Mouse (Mus musculus) bone marrow, adult 2 months (tissue): Measurements from ENCODE around the gene Crxos. TPM values are rescaled to one million over a fixed set of nuclear protein-coding genes. Genes with fewer than 3 reads are reported as not detected.

ENCODE experiments used
- H3K27ac ChIP-seq: fragments of 200-500 bp; 2 replicates; pipeline ENCODE4 v1.5.1; 2012; ENCODE audit warnings: low read depth, mild to moderate bottlenecking, control low read depth, inconsistent platforms, low read length; ENCODE audit not compliant: control insufficient read depth, poor library complexity, insufficient read depth
- H3K4me1 ChIP-seq: fragments of 200-500 bp; 2 replicates; pipeline ENCODE4 v1.6.1; 2011; ENCODE audit warnings: low read length; ENCODE audit not compliant: control insufficient read depth, insufficient read depth
- H3K4me3 ChIP-seq: fragments of 200-500 bp; replicated peaks from 2 replicates; pipeline ENCODE3; 2011; ENCODE audit warnings: mild to moderate bottlenecking, low read depth, low read length, control low read depth; ENCODE audit not compliant: control insufficient read depth
- CTCF ChIP-seq: fragments of 200-500 bp; IDR thresholded peaks from 2 replicates; pipeline ENCODE4 v1.5.1; 2011; ENCODE audit warnings: low read length, control low read depth; ENCODE audit not compliant: control insufficient read depth, insufficient read depth
- POLR2A ChIP-seq: fragments of 200-500 bp; IDR thresholded peaks from 2 replicates; pipeline ENCODE4 v1.6.1; 2011; ENCODE audit warnings: low read depth, mild to moderate bottlenecking, control low read depth, low read length, borderline replicate concordance; ENCODE audit not compliant: control insufficient read depth
- WGBS: fragments of 180-500 bp; shearing (Covaris S2); methylation state at CpG from one replicate; pipeline ENCODE4 v1.1.7; 2018; 5-methylcytosine and 5-hydroxymethylcytosine counted together
- polyA plus RNA-seq: library from polyadenylated mRNA; stranded (reverse); fragments of >200 nt; gene quantifications from 2 replicates; pipeline ENCODE4 v1.2.4, GENCODE M21; 2011; ENCODE audit warnings: low replicate concordance; ENCODE audit not compliant: missing spikeins, insufficient read depth, insufficient read length

The Crxos gene
- polyA plus RNA-seq: 1.4 TPM in 1 of 2 replicates, not detected in the other

- Histone ChIP-seq H3K27ac (no peak within 1 kb of the TSS), H3K4me3 (no peak within 1 kb of the TSS), H3K4me1 (no peaks in the 10 kb centered on the region)
- WGBS: 83% methylated on average over 2 of the region's 2 CpGs
- TF ChIP-seq CTCF (no peak), POLR2A (no peak)
Measured at GRCm38 (mm10) chr7:15882317-15882716, at the start of gene Crxos. Crxos (plus strand) TSS chr7:15882617.

DNA sequence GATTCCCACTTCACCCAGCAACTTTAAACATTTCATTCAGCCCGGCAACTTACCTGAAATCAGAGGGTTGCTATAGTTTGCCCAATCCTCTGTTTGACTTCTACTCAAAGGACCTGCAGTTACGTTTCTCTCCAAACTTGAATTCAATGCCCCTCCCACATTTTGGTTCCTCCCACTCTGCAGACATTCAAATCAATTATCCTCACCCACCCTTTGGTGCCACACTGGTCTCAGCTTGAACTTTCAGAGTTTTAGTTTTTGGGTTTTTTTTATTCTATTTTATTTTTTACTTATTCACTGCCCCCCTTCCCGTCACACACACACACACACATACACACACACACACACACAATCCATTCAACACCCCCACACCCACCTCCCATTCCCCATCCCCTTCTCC is 42.8 kb upstream of the Crxos start, which contains the start of gene Obox6:
Obox6 (minus strand) TSS at position 101 of the 400 bp plus-strand sequence.
- WGBS: 83% methylated on average over 3 of the region's 3 CpGs
- no peaks in the 10 kb centered on the region for H3K4me1 ChIP-seq
- TF ChIP-seq POLR2A (no peak), CTCF (no peak)
- H3K27ac ChIP-seq: no peak within 1 kb of the TSS
- H3K4me3 ChIP-seq: no peak within 1 kb of the TSS

- no peak for TF ChIP-seq POLR2A
- no peak for TF ChIP-seq CTCF
- WGBS: 36% methylated on average over 2 of the region's 2 CpGs
- no peak overlapping the region for H3K27ac ChIP-seq
- H3K4me3 ChIP-seq: no peak overlapping the region
- H3K4me1 ChIP-seq: no peaks in the 10 kb centered on the region
Measured at GRCm38 (mm10) chr7:15859657-15860056, 22.8 kb upstream of the Crxos start.

- Histone ChIP-seq H3K4me3 (no peak overlapping the region), H3K4me1 (no peaks in the 10 kb centered on the region), H3K27ac (no peak overlapping the region)
- TF ChIP-seq POLR2A: no peak
- no peak for TF ChIP-seq CTCF
- 77% methylated on average over 4 of the region's 4 CpGs for WGBS
Measured at GRCm38 (mm10) chr7:15864104-15864503, 18.3 kb upstream of the Crxos start.

- Histone ChIP-seq H3K4me3 (no peak within 1 kb of the TSS), H3K27ac (no peak within 1 kb of the TSS), H3K4me1 (no peaks in the 10 kb centered on the region)
- WGBS: 43% methylated on average over 4 of the region's 4 CpGs
- TF ChIP-seq CTCF (no peak), POLR2A (no peak)
Measured at GRCm38 (mm10) chr7:15879756-15880155, 2.7 kb upstream of the Crxos start, which contains the start of gene Crx. Crx (minus strand) TSS chr7:15879968.

DNA sequence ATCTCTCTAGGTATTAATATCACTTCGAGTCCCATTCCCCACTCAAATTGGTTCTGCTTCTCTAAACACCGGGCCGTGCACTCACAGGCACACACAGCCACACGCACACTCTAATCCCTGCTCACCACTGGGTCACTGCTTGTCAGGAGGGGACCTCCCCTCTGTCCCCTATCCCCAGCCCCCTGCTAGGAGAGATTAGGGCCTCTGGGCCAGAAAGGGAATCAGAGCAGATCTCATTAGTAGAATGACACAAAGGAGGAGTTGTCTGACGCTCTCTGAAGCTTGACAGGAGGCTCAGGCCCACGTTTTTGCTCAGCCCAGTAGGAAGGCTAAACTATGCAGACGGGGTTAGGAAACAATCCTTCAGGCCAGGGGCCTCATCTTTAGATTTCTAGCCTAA is 1.0 kb upstream of the Crxos start:
- H3K4me3 ChIP-seq: no peak overlapping the region
- H3K27ac ChIP-seq: no peak overlapping the region
- TF ChIP-seq POLR2A: no peak
- no peak for TF ChIP-seq CTCF
- 34% methylated on average over 7 of the region's 7 CpGs for WGBS
- no peaks in the 10 kb centered on the region for H3K4me1 ChIP-seq

GRCm38 (mm10) chr7:15881831-15882230 is 586 bp upstream of the Crxos start:
- Histone ChIP-seq H3K4me3 (no peak overlapping the region), H3K4me1 (no peaks in the 10 kb centered on the region), H3K27ac (no peak overlapping the region)
- TF ChIP-seq POLR2A (no peak), CTCF (no peak)
- WGBS: 66% methylated on average over 3 of the region's 3 CpGs

DNA sequence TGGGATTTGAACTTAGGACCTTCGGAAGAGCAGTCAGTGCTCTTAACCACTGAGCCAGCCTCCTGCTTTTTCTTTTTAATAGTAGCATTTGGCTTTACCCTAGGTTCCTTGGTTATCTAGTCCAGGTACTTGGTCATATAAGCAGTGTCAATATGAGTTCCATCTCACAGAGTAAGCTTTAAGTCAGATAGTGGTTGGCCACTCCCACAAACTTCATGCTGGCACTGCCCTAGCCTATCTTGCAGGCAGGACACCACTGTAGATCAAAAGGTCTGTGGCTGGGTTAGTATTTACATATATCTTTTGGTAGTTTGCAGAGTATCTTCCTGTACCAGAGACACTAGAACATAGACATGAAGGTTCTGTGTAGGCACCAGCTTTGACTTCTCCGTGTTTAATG is 1.7 kb downstream of the Crxos start:
- Histone ChIP-seq H3K4me1 (no peaks in the 10 kb centered on the region), H3K27ac (no peak overlapping the region), H3K4me3 (no peak overlapping the region)
- 80% methylated on average over 2 of the region's 2 CpGs for WGBS
- TF ChIP-seq CTCF (no peak), POLR2A (no peak)

DNA sequence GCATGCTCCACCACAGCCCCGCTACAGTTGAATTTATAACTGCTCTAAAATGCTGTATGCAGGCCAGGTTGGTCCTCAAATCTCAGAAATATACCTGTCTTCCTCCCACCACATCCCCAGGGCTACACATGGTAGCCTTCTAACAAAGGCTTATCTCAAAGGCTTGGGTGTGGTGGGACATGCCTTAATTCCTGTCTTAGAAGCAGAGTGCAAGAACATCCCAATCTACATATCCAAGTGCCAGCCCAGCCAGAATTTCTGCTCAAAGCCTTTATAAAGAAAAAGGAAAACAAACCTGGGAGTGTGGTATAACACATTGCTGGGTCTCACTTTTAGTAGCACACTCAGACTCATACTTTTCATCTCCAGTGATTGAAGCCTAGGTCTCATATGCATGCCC is 11.8 kb downstream of the Crxos start:
- H3K4me3 ChIP-seq: no peak overlapping the region
- WGBS: 56% methylated on average over 1 of the region's 1 CpGs
- no peak overlapping the region for H3K27ac ChIP-seq
- no peak for TF ChIP-seq CTCF
- H3K4me1 ChIP-seq: no peaks in the 10 kb centered on the region
